Mouse (Mus musculus) hindbrain, embryonic 12.5 days (tissue): ENCODE data around the gene Gjd3. TPM values are rescaled to one million over a fixed set of nuclear protein-coding genes. Genes with fewer than 3 reads are reported as not detected.

Source experiments
- ATAC-seq: fragments of 200-750 bp; cut with Nextera tagmentation; 2 replicates; pipeline ENCODE4 v1.8.0; 2017; ENCODE audit warnings: moderate TSS enrichment; ENCODE audit not compliant: low FRiP score
- H3K27ac ChIP-seq: fragments of 300-500 bp; sonication (generic); 2 replicates; pipeline ENCODE4 v1.5.1; 2016; ENCODE audit warnings: mild to moderate bottlenecking
- H3K27me3 ChIP-seq: fragments of 300-500 bp; sonication (generic); 2 replicates; pipeline ENCODE4 v1.6.1; 2016; ENCODE audit warnings: mild to moderate bottlenecking
- H3K36me3 ChIP-seq: fragments of 300-500 bp; sonication (generic); 2 replicates; pipeline ENCODE4 v1.6.1; 2016; ENCODE audit warnings: mild to moderate bottlenecking
- H3K4me1 ChIP-seq: fragments of 300-500 bp; sonication (generic); 2 replicates; pipeline ENCODE4 v1.6.1; 2016
- H3K4me2 ChIP-seq: fragments of 300-500 bp; sonication (generic); replicated peaks from 2 replicates; pipeline ENCODE4 v1.6.1; 2016; ENCODE audit warnings: mild to moderate bottlenecking
- H3K4me3 ChIP-seq: fragments of 300-500 bp; sonication (generic); 2 replicates; pipeline ENCODE4 v1.5.1; 2016; ENCODE audit warnings: mild to moderate bottlenecking
- H3K9ac ChIP-seq: fragments of 300-500 bp; sonication (generic); 2 replicates; pipeline ENCODE4 v1.6.1; 2016; ENCODE audit warnings: mild to moderate bottlenecking, moderate library complexity
- H3K9me3 ChIP-seq: fragments of 300-500 bp; sonication (generic); replicated peaks from 2 replicates; pipeline ENCODE4 v1.6.1; 2016; ENCODE audit warnings: mild to moderate bottlenecking
- WGBS: fragments of 180-500 bp; shearing (Covaris S2); methylation state at CpG from one replicate; pipeline ENCODE4 v1.1.7; 2016; 5-methylcytosine and 5-hydroxymethylcytosine counted together
- polyA plus RNA-seq: library from polyadenylated mRNA; unstranded; fragments of >200 nt; fragmentation: Nextera tagmentation; extraction: Ambion mirVana; gene quantifications from 2 replicates; pipeline ENCODE4 v1.2.1, GENCODE M21; 2016

Gene Gjd3
- 0.88 and 1.1 TPM in 2 replicates for polyA plus RNA-seq

DNA sequence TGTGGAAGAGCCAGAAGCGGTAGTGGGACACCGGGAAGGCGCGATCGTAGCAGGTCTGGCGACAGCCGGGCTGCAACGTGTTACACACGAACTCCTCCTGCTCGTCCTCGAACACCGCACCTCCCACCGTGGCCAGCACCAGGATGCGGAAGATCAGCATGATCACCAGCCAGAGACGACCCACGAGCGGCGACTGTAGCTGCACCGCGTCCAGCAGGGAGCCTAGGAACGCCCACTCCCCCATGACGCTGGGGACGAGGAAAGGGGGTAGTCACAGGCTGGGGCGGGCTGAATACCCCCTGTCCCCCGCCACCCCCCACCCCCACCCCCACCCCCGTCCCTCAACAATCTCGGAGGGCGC is at the start of gene Gjd3:
Gjd3 (minus strand) TSS at position 244 of the 361 bp plus-strand sequence.
- Histone ChIP-seq H3K36me3 (no peaks in the 10 kb centered on the region), H3K4me1 (peaks cover 19% of the 10 kb centered on the region), H3K4me2 (peak within 1 kb of the TSS; percentile 91), H3K4me3 (peak within 1 kb of the TSS; percentile 61), H3K27me3 (peaks cover 26% of the 10 kb centered on the region), H3K9me3 (no peaks in the 10 kb centered on the region), H3K9ac (peak within 1 kb of the TSS; percentile 82), H3K27ac (peak within 1 kb of the TSS; percentile 92)
- peak; percentile 32; the same call in 1 of the 2 replicates for ATAC-seq
- 2% methylated on average over 28 of the region's 28 CpGs for WGBS

DNA sequence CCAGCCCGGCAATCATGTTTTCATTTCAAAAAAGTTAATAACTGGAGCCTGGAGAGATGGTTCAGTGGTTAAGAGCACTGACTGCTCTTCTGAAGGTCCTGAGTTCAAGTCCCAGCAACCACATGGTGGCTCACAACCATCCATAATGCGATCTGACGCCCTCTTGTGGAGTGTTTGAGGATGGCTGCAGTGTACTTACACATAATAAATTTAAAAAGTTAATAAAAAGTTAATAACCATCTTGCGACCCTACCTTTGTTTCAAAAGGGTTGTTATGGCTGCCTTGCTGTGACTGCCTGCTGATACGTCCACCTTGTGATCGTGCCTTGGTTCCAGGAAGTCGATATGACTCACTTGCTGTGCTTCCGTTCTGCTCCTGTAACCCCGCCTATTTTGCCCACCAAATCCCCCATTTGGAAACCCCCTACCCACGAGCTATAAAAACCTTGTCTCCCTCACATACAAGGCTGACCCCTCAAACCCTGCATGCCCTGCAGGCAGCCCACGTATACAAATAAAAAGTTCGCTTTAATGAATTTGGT is 44.2 kb upstream of the Gjd3 start:
- Histone ChIP-seq H3K9ac (no peak overlapping the region), H3K4me3 (no peak overlapping the region), H3K27ac (no peak overlapping the region), H3K27me3 (no peaks in the 10 kb centered on the region), H3K9me3 (no peaks in the 10 kb centered on the region), H3K36me3 (no peaks in the 10 kb centered on the region), H3K4me1 (peaks cover 15% of the 10 kb centered on the region), H3K4me2 (no peak overlapping the region)
- 86% methylated on average over 12 of the region's 12 CpGs for WGBS
- no peak for ATAC-seq

DNA sequence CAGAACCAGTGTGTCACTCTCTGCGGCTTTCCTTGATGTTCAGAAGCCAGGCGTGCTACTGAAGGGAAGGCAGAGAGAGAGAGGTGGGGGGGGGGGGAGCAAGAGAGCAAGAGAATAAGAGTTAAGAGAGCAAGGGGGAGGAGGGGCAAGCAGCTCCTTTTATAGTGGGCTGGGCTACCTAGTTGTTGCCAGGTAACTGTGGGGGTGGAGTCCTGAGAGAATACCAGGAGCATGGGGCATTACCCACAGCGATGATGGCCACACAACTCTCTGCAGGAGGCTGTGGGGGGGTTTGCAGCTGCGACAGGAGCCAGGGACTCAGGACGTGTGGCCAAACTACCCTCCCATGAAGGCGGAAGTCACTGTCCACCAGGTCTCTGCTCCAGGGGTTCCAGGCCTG is 43.1 kb upstream of the Gjd3 start:
- Histone ChIP-seq H3K4me2 (no peak overlapping the region), H3K27ac (no peak overlapping the region), H3K9me3 (no peaks in the 10 kb centered on the region), H3K27me3 (no peaks in the 10 kb centered on the region), H3K9ac (no peak overlapping the region), H3K36me3 (peaks cover 6% of the 10 kb centered on the region; the same call in 1 of the 2 replicates), H3K4me3 (no peak overlapping the region), H3K4me1 (peaks cover 18% of the 10 kb centered on the region)
- WGBS: 78% methylated on average over 6 of the region's 6 CpGs
- ATAC-seq: no peak

DNA sequence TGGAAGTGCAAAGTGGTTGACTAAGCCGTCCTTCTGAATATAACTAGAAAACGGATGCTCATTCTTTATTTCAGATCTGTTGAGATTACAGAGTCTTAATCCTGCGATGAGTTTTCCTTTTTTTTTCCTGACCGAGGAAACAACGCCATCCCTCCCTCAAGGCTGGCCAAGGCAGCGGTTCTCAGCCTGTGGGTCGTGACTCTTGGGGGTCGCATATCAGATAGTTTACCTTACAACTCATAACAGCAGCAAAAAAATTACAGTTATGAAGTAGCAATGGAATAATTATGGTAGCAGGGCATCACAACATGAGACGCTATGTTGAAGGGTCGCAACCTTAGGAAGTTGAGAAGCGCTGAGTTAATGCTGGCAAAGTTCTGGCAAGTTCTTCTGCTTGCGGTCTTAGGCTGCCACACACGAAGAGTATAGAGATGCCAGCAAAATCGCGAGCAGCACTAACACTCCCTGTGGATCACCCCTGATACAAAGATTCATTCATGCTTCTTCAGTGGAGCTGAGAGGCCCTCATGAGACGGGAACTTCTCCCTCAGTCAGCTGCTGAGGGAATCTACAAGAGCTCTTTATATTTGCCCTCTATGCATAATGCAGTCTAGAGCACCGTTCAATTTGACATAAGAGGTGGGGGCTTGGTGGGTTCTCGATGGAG is 41.8 kb upstream of the Gjd3 start:
- Histone ChIP-seq H3K9ac (no peak overlapping the region), H3K27ac (no peak overlapping the region), H3K9me3 (no peaks in the 10 kb centered on the region), H3K27me3 (no peaks in the 10 kb centered on the region), H3K4me3 (peak overlapping the region; percentile 69), H3K36me3 (peaks cover 15% of the 10 kb centered on the region), H3K4me1 (peaks cover 18% of the 10 kb centered on the region), H3K4me2 (peak overlapping the region; percentile 39)
- peak; percentile 45 for ATAC-seq
- 47% methylated on average over 18 of the region's 18 CpGs for WGBS

DNA sequence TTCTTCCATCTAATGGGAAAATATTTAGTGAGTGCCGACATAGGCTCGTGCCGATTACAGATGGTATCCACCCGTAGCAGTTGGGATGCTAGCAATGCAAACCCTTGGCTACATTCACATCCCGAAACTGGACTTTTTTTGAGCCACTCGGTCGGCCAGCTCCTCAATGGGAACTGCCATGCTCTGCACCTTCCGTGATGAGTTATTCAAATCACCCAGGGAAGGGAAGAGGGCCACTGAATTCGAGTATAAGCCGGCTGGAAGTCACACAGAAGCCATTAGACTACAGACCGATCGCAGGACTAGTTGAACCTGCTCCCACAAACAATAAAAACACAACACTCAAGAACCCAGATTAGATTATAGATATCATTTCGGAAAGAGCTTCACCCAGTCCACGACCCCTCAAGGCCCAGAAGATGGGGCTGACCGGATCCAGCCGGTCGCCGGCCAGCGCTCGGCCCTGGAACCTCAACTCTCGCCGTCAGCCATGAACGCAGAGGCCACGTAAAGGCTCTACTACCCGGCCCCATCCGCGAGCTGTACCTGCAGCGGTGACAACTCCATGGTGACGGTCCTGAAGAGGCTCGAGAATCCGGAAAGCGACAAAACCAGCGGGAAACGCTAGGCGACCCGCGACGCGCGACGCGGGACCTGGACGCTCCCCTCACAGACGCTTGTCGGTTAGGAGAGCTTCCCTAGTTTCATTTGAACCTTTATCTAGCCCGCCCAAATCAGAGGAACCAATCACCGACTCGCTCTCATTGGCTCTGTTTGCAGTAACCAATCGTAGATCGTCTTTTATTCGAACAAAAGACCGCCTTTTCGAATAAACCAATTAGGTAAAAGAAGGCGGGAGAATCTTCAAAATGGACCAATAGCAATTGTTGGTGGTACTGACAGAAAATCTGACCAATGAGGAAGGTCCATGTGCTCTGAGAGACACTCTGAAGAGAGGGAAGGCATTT is 41.0 kb upstream of the Gjd3 start, which contains the start of gene Top2a:
Top2a (minus strand) TSS at position 690 of the 968 bp plus-strand sequence.
- Histone ChIP-seq H3K27me3 (no peaks in the 10 kb centered on the region), H3K36me3 (peaks cover 17% of the 10 kb centered on the region), H3K27ac (peak within 1 kb of the TSS; percentile 8), H3K4me1 (peaks cover 18% of the 10 kb centered on the region), H3K9me3 (no peaks in the 10 kb centered on the region), H3K9ac (peak within 1 kb of the TSS; percentile 69), H3K4me3 (peak within 1 kb of the TSS; percentile 69), H3K4me2 (peak within 1 kb of the TSS; percentile 72)
- ATAC-seq: peak; percentile 96
- under 1% methylated on average over 54 of the region's 54 CpGs for WGBS

DNA sequence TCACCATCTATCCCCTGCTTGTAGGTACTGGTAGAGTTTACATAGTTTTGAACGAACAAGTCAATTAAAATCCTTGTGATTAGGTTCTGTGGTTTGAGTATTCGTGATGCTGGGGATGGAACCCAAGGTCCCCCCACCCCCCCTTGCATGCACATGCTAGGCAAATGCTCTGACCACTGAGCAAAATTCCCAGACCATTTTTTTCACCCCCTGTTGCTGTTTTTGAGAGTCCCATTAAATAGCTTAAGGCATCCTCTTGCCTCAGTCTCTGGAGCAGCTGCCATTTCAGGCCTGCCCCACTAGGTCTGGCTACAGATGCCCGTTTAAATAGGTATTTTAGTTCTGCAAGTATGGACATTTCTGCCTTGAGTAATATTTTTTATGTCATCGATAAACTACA is 40.3 kb upstream of the Gjd3 start:
- H3K27ac ChIP-seq: peak overlapping the region; percentile 8; the same call in 1 of the 2 replicates
- H3K4me1 ChIP-seq: peaks cover 18% of the 10 kb centered on the region

DNA sequence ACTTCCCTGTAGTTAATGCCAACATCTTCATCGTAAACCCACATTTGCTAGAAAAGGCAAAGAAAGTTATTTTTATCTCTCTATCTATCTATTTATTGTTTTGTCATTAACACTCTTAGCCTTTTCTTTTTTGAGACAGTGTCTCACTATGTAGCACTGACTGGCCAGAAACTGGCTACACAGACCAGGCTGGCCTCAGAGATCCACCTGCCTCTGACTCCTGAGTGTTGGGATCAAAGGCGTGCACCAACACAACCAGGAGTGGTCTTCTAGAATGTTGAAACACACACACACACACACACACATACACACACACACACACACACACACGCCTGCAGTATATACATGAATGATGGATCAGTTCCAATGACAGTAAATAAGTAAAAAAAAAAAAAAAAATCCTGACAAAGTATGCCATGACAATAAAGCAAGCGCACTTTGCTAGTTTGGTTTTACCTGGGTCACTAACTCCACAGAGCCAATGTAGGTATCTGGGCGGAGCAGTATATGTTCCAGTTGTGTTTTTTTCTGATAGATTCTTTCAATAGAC is 39.6 kb upstream of the Gjd3 start:
- peak overlapping the region; percentile 69; the same call in 1 of the 2 replicates for H3K9ac ChIP-seq
- 86% methylated on average over 5 of the region's 5 CpGs for WGBS
- H3K9me3 ChIP-seq: no peaks in the 10 kb centered on the region
- peaks cover 18% of the 10 kb centered on the region for H3K4me1 ChIP-seq
- peak overlapping the region; percentile 69 for H3K4me3 ChIP-seq
- no peak overlapping the region for H3K27ac ChIP-seq
- ATAC-seq: no peak
- H3K4me2 ChIP-seq: peak overlapping the region; percentile 72
- H3K36me3 ChIP-seq: peaks cover 25% of the 10 kb centered on the region
- no peaks in the 10 kb centered on the region for H3K27me3 ChIP-seq

More for the DNA sequence above, 40.3 kb upstream of the Gjd3 start:
- ATAC-seq: no peak
- Histone ChIP-seq H3K9ac (peak overlapping the region; percentile 69), H3K36me3 (peaks cover 19% of the 10 kb centered on the region), H3K4me3 (peak overlapping the region; percentile 69), H3K27me3 (no peaks in the 10 kb centered on the region), H3K4me2 (peak overlapping the region; percentile 72), H3K9me3 (no peaks in the 10 kb centered on the region)
- 11% methylated on average over 4 of the region's 4 CpGs for WGBS

DNA sequence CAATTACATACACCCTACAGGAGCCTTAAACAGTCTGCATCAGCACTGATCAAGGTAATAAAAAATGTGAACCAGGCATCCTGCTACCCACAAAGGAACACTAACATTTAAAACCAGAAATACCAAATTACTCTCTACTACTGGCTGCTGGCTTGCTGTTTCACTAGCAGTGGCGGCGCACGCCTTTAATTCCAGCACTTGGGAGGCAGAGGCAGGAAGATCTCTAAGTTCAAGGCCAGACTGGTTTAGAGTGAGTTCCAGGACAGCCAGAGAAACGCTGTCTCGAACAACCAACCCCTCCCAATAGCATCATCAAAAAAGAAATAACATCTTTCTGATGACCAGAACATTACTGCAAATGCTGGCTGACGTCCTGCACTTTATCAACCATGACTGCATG is 37.0 kb upstream of the Gjd3 start:
- Histone ChIP-seq H3K9ac (no peak overlapping the region), H3K36me3 (peaks cover 37% of the 10 kb centered on the region), H3K27ac (no peak overlapping the region), H3K27me3 (no peaks in the 10 kb centered on the region), H3K9me3 (no peaks in the 10 kb centered on the region), H3K4me2 (no peak overlapping the region), H3K4me3 (no peak overlapping the region), H3K4me1 (peaks cover 18% of the 10 kb centered on the region)
- WGBS: 93% methylated on average over 6 of the region's 6 CpGs
- no peak for ATAC-seq

DNA sequence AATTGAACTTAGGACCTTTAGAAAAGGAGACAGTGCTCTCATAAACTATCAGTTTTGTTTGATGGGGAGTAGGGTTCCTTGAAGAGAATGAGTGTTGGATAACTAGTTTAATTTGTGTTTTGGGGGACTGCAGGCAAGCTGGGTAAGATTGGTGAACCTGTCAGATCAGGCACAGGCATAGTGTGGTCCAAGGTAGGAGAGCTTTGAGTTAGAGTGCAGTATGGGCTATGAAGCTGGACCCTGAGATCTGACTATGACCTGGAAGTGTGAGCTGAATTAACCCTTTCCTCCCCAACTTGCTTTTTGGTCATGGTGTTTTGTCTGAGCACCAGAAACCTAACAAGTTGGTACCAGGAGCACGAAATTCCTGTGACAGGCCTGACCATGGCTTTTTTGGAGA is 31.0 kb upstream of the Gjd3 start:
- H3K4me2 ChIP-seq: no peak overlapping the region
- 86% methylated on average over 1 of the region's 1 CpGs for WGBS
- no peak overlapping the region for H3K9ac ChIP-seq
- no peaks in the 10 kb centered on the region for H3K27me3 ChIP-seq
- H3K9me3 ChIP-seq: no peaks in the 10 kb centered on the region
- no peak overlapping the region for H3K4me3 ChIP-seq
- peaks cover 52% of the 10 kb centered on the region for H3K36me3 ChIP-seq
- H3K4me1 ChIP-seq: no peaks in the 10 kb centered on the region
- ATAC-seq: no peak
- H3K27ac ChIP-seq: no peak overlapping the region

DNA sequence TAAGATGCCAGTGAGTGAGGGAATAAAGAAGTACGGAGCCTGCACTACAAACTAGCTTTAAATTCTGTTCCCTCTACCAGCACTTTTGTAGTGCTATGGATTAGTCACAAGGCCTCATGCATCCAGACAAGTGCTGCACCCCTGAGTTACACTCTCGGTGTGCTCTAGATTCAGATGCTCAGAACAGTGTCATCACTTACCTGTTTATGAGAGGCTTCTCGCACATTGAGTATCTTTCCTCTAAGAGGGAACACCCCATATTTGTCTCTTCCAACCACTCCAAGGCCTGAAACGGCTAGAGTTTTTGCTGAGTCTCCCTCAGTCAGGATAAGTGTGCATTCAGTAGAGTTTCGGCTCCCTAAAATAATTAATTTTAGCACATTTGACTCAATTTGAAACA is 27.9 kb upstream of the Gjd3 start:
- Histone ChIP-seq H3K9ac (no peak overlapping the region), H3K36me3 (peaks cover 43% of the 10 kb centered on the region), H3K4me2 (no peak overlapping the region), H3K9me3 (no peaks in the 10 kb centered on the region), H3K27me3 (no peaks in the 10 kb centered on the region), H3K4me3 (no peak overlapping the region), H3K4me1 (no peaks in the 10 kb centered on the region), H3K27ac (no peak overlapping the region)
- no peak for ATAC-seq
- 96% methylated on average over 5 of the region's 5 CpGs for WGBS

DNA sequence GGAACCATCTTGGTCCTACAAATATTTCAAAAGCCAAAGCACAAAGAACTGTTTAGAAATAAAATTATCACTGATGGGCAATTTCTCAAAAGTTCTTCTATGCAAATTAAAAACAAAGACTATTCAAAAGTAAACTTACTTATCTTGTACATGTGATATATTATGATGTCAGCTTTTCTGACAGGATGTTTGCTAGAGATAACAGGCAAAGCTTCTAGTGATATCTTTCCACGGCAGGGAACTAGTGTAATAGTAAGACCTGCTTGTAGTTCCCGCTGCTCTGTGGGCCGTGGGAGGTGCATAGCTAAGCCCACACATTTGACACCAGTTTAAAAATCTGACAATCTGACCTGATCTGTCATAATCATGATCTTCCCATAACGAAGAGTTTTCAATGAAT is 27.3 kb upstream of the Gjd3 start:
- no peaks in the 10 kb centered on the region for H3K9me3 ChIP-seq
- H3K36me3 ChIP-seq: peaks cover 39% of the 10 kb centered on the region
- ATAC-seq: no peak
- H3K4me1 ChIP-seq: no peaks in the 10 kb centered on the region
- no peak overlapping the region for H3K27ac ChIP-seq
- WGBS: 91% methylated on average over 4 of the region's 4 CpGs
- no peaks in the 10 kb centered on the region for H3K27me3 ChIP-seq
- no peak overlapping the region for H3K4me2 ChIP-seq
- H3K9ac ChIP-seq: no peak overlapping the region
- H3K4me3 ChIP-seq: no peak overlapping the region

DNA sequence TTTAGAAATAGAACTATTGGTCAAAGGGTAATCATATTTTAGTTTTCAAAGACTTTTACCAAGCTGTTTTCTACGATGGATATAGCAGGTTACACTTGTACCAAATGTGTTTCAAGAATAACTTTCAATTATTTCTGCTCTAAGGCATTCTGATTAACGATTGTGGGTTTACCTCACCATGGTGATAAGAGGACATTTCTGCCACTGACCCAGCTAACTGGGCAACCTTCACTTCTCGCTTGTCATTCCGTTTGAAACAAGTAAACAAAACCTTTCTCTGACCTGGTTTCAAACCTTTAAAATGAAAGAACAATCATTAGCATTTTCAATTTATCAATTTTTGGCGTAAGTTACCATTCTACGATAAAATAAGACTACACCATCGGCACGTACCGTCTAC is 24.0 kb upstream of the Gjd3 start:
- Histone ChIP-seq H3K36me3 (peaks cover 44% of the 10 kb centered on the region), H3K27me3 (no peaks in the 10 kb centered on the region), H3K9ac (no peak overlapping the region), H3K4me3 (no peak overlapping the region), H3K9me3 (no peaks in the 10 kb centered on the region), H3K4me1 (no peaks in the 10 kb centered on the region), H3K27ac (no peak overlapping the region), H3K4me2 (no peak overlapping the region)
- ATAC-seq: no peak
- WGBS: 93% methylated on average over 9 of the region's 9 CpGs
